Mouse (Mus musculus) urinary bladder, adult 18-20 months (tissue): Measurements from ENCODE around the gene Rab8b.
"Not testable (repeated sequence)": the region's sequence is repeated elsewhere in the genome, so short reads cannot be mapped to it uniquely, and the experiment has no call there.

Experiments
- DNase-seq, 2 experiments: peaks; one replicate each; pipeline ENCODE4 v3.0.0; 2022; ENCODE audit warnings: low spot score in 2 of 2, mixed read lengths in 2 of 2

Gene Rab8b

GRCm38 (mm10) chr9:66886818-66887217 is 32.7 kb downstream of the Rab8b start:
- no peak for DNase-seq

GRCm38 (mm10) chr9:66886366-66886765 is 33.1 kb downstream of the Rab8b start:
- no peak for DNase-seq

- DNase-seq, result no peak
Observed at GRCm38 (mm10) chr9:66884609-66885008, 34.9 kb downstream of the Rab8b start.

- no peak for DNase-seq
Observed at GRCm38 (mm10) chr9:66883500-66883899, 36.0 kb downstream of the Rab8b start.

DNA sequence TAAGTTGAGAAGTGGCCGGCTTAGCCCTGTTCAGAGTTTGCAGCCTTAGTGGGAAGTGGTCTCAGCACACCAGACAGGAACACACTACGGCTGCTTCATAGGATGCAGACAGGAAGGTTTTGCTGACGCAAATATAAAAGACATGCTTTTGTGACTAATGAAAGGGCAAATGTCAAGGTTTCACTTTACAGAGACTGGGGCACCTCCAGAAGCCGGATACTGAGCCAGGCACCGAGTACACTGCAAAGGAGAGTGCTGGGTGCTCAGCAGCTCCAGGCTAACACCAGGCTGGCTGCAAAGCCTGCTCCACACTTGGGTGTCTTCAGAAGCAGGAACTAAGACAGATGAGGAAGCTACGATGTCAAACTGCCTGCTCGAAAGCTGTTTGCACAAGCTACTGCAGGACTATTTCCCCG is 37.1 kb downstream of the Rab8b start:
- DNase-seq, result no peak

- DNase-seq, result no peak
Observed at GRCm38 (mm10) chr9:66881858-66882257, 37.6 kb downstream of the Rab8b start.

DNA sequence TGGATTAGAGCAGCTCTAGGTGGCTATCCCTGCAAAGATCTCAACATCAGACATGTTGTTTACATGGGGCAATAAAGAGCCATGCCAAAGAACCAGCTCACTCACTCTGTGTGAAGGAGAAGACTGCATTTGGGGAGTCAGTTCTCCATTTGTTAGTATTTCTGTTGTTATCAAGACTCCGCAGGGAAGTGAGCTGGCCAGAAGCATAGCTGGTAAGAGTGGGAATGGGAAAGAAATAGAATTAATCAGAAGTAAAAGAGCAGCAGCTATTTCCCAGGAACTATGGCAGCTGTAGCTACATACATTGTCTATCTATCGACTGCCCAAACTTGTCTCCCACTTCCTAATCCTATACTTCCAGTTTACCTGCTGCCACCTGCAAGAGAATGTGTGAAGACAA is 38.7 kb downstream of the Rab8b start:
- no peak for DNase-seq

GRCm38 (mm10) chr9:66879486-66879885 is 40.0 kb downstream of the Rab8b start:
- no peak for DNase-seq

- DNase-seq, result no peak
Observed at GRCm38 (mm10) chr9:66878899-66879298, 40.6 kb downstream of the Rab8b start.

GRCm38 (mm10) chr9:66876577-66876976 is 42.9 kb downstream of the Rab8b start:
- peak in 1 of 2 experiments; percentile 17 for DNase-seq

GRCm38 (mm10) chr9:66874297-66874696 is 45.2 kb downstream of the Rab8b start:
- DNase-seq, result no peak

GRCm38 (mm10) chr9:66873531-66873930 is 46.0 kb downstream of the Rab8b start:
- DNase-seq, result no peak

DNA sequence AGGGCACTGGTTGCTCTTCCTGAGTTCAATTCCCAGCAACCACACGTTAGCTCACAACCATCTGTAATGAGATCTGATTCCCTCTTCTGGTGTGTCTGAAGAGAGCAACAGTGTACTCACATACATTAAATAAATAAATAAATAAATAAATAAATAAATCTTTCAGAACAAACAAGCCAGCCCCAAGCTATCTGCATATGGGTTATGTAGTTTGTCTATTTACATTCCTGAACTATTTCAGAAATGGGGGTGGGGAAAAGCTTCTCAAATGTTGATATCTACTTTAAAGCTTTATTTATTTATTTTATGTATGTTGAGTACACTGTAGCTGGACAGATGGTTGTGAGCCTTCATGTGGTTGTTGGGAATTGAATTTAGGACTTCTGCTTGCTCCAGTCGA is 46.5 kb downstream of the Rab8b start:
- DNase-seq, result not testable (repeated sequence)

GRCm38 (mm10) chr9:66872015-66872727 is 47.3 kb downstream of the Rab8b start:
- DNase-seq, result peak in 1 of 2 experiments; percentile 17

- no peak for DNase-seq
Observed at GRCm38 (mm10) chr9:66864708-66865107, 54.8 kb downstream of the Rab8b start.

DNA sequence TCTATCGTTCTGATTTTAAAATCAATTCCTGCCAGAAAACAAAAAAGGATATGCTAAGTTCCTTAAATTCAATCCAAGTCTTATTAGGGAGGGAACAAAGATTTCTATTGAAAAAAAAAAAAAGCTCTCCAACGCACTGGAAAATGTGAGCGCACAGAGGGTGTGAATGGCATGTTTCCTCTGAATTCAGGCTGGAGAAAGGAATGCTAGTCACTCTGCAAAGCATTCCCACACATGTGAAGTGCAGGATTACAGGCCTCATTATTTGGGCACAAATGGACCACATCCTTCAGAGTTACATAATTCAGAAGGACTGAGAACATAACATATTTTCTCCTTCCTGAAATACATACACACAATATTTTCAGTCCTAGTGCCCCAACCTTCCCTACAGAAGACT is 56.0 kb downstream of the Rab8b start:
- DNase-seq, result no peak

- DNase-seq, result no peak
Observed at GRCm38 (mm10) chr9:66862202-66862601, 57.3 kb downstream of the Rab8b start.

DNA sequence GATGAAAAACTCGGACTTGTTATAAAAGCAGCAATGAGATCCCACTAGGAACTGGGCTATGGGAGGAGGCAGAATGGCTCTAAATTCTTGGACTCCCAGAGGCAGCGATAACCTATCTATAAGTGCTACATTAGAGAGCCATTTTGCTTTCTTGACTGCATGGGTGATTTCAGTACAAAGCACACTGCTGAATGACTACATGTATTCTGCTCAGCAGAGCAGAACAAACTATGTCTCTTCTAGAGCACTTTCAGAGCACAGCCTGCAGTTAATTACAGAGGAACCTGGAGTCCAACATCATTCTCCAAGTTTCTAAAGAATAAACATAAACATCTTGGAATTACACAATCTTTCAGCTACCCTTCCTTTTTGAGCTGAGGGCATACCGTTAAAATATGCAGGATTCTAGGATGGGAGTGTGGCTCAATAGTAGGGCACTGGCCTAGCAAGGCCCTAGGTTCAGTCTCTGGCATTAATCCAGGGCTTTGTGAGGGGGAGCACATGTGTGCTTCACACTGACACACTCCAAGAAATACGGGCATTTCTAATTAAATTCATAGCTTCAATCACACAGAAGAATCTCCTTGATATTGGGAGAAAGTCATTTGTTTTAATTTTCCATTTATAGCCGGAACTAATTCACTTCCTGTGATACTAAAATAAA is 58.3 kb downstream of the Rab8b start:
- DNase-seq, result no peak

DNA sequence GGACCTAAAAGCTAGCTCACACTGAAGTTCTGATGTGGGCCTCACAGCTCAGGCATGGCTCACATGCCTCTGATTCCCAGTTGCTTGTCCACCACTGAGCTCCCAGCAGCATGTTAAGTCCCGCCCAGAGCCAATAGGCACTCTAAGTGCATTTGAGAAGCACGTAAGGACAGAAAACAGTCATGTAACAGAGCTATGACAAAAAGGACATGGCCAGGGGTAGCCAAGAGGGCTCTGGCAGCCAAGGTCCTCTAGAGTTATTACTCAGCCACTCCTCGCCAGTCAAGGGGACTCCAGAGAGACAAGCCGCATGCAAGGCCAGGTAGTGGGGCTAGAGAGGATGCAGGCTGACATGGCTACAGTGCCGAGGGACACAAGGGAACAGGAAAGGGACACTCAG is 60.0 kb downstream of the Rab8b start:
- no peak for DNase-seq

DNA sequence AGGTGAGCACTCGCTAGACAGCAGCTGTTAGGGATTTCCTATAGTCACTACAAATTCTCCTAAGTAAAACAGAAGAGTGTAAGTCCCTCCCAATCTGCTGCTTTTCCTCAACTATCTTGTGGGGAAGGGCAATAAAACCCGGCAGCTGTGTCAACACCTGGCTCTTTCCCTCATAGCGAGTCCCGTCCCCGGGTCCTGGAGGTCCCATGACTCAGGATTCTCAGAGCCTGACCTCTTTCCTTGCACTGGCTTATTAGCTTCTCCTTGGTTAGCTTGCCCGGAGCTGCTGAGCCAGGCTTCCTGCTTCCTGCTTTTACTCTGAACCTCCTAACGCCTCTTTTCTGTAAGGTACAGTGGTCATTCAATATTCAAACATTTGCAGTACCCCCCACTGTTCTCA is 63.6 kb downstream of the Rab8b start:
- no peak for DNase-seq

GRCm38 (mm10) chr9:66852592-66852991 is 66.9 kb downstream of the Rab8b start:
- no peak for DNase-seq

- no peak for DNase-seq
Observed at GRCm38 (mm10) chr9:66850966-66851365, 68.5 kb downstream of the Rab8b start.

GRCm38 (mm10) chr9:66846822-66847221 is 72.7 kb downstream of the Rab8b start:
- DNase-seq, result no peak
